Comparison of ENCODE assay signal across 1 mouse cellular context in the genomic region with DNA sequence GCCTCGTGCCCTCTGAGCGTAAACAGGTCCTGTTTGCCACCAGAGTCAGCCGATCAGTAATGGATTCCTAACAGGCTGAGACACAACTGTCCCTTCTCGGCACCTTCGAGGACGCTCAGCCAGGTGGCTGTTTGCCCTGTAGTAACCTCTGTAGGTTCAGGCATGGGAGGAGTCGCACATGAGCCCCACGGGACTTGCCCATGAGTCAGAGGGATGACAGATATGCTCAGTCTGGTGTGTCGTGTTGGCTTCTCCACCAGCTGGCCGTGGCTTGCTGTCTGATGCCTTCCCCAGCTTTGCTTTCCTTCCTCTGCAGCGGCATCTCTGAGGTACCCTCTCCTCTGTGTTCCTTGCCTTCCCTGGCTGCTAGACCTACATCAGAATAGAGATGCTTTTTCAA.
TF ChIP-seq lines count a peak whose summit lies in the region.

No protein-coding gene starts in this region.

TF ChIP-seq in CH12.LX, 34 proteins besides CTCF, POLR2A, EP300 and RAD21 (continued from another document):
- TF ChIP-seq RCOR1 (conservative IDR thresholded peaks at IDR 0.05; ENCODE audit: low read depth, low read length) = peak; percentile 63; the same call in 1 of the 2 replicates
- no peak for TF ChIP-seq ELF1 (IDR thresholded peaks at IDR 0.05; ENCODE audit: low read depth, low read length)
- TF ChIP-seq CHD2 (IDR thresholded peaks at IDR 0.05; ENCODE audit: low read length) = no peak
- peak; percentile 98 for TF ChIP-seq TCF12 (IDR thresholded peaks at IDR 0.05; ENCODE audit: low read depth, low read length)
